Mouse (Mus musculus): Measurements from ENCODE around the gene Vasp.

- no peak for TF ChIP-seq CTCF (IDR thresholded peaks at IDR 0.05; ENCODE audit: borderline replicate concordance, insufficient read depth, low read depth, low read length)
- TF ChIP-seq POLR2A (IDR thresholded peaks at IDR 0.05; ENCODE audit: borderline replicate concordance, insufficient read depth, low read length): no peak
Observed at GRCm38 (mm10) chr7:19209494-19209893, 62.1 kb downstream of the Vasp start.

All from cerebellum, adult 2 months (tissue).